8 mouse cellular contexts compared by ENCODE assay signal in genomic region chr3:144718706-144719087, GRCm38 (mm10). TPM values are rescaled to one million over a fixed set of nuclear protein-coding genes. Genes with fewer than 3 reads are reported as not detected.
DNase-seq lines count a peak whose midpoint lies in the region; ATAC-seq and TF ChIP-seq lines count a peak whose summit lies in the region.

No protein-coding gene starts in this region.

- no peak for TF ChIP-seq CTCF in E14TG2a.4 (conservative IDR thresholded peaks at IDR 0.05; ENCODE audit: low read length)
- TF ChIP-seq CTCF in olfactory bulb, adult 2 months (IDR thresholded peaks at IDR 0.05; ENCODE audit: insufficient read depth, low read depth, low read length): no peak

- no peak for ATAC-seq in hindbrain, embryonic 14.5 days (ENCODE audit: low FRiP score)
- ATAC-seq in liver, embryonic 13.5 days (ENCODE audit: low read depth): no peak

- H3K4me1 ChIP-seq in E14TG2a.4 (replicated peaks; ENCODE audit: low read depth, low read length): peaks cover 18% of the 10 kb centered on the region
- H3K4me1 ChIP-seq in hindbrain, embryonic 14.5 days (replicated peaks; ENCODE audit: control insufficient read depth, insufficient read depth, low read length): peaks cover 21% of the 10 kb centered on the region
- peaks cover 63% of the 10 kb centered on the region for H3K4me1 ChIP-seq in liver, embryonic 13.5 days (replicated peaks)
- peaks cover 13% of the 10 kb centered on the region for H3K4me1 ChIP-seq in olfactory bulb, adult 2 months (ENCODE audit: control insufficient read depth, insufficient read depth, low read length)

- H3K9me3 ChIP-seq in E14TG2a.4 (ENCODE audit: low read length): no peaks in the 10 kb centered on the region
- H3K9me3 ChIP-seq in hindbrain, embryonic 14.5 days (ENCODE audit: control insufficient read depth, low read length): no peaks in the 10 kb centered on the region
- no peaks in the 10 kb centered on the region for H3K9me3 ChIP-seq in liver, embryonic 13.5 days (replicated peaks)

- TF ChIP-seq POLR2A in olfactory bulb, adult 2 months (IDR thresholded peaks at IDR 0.05; ENCODE audit: insufficient read depth, low read depth, low read length): no peak

- peak overlapping the region; percentile 58 for H3K4me2 ChIP-seq in hindbrain, embryonic 14.5 days (replicated peaks)
- peak overlapping the region; percentile 88 for H3K4me2 ChIP-seq in liver, embryonic 13.5 days

- peaks cover 4% of the 10 kb centered on the region; the same call in 1 of the 2 replicates for H3K27me3 ChIP-seq in E14TG2a.4 (ENCODE audit: insufficient read depth, low read length)
- no peaks in the 10 kb centered on the region for H3K27me3 ChIP-seq in hindbrain, embryonic 14.5 days (ENCODE audit: control insufficient read depth, insufficient read depth, low read length)
- H3K27me3 ChIP-seq in liver, embryonic 13.5 days: no peaks in the 10 kb centered on the region

- no peak overlapping the region for H3K27ac ChIP-seq in hindbrain, embryonic 14.5 days
- peak overlapping the region; percentile 100 for H3K27ac ChIP-seq in liver, embryonic 13.5 days
- H3K27ac ChIP-seq in olfactory bulb, adult 2 months (ENCODE audit: insufficient read depth, low read depth, low read length): 0 out of 2 replicates have a peak overlapping the region, but pooled peaks have one; percentile 25

- WGBS in hindbrain, embryonic 14.5 days: 10% methylated on average over 7 of the region's 7 CpGs
- 19% methylated on average over 7 of the region's 7 CpGs for WGBS in liver, embryonic 13.5 days (ENCODE audit: insufficient replicate concordance)
- WGBS in olfactory bulb, adult 2 months: 22% methylated on average over 7 of the region's 7 CpGs

- DNase-seq in 3T3-L1 (ENCODE audit: low read depth, low spot score): peak; percentile 91
- DNase-seq in fibroblast of lung, adult 2 months (ENCODE audit: low read depth): peak; percentile 30
- peak; percentile 41 for DNase-seq in hindbrain, embryonic 14.5 days (ENCODE audit: low spot score)
- no peak for DNase-seq in liver, embryonic 13.5 days
- no peak for DNase-seq in left cerebral cortex, adult 9 months (ENCODE audit: low spot score in 2 of 2)
- no peak for DNase-seq in frontal cortex, adult 2 months (ENCODE audit: extremely low spot score in 1 of 2, low spot score in 1 of 2)

- peak overlapping the region; percentile 90 for H3K4me3 ChIP-seq in E14TG2a.4 (replicated peaks; ENCODE audit: low read length)
- H3K4me3 ChIP-seq in hindbrain, embryonic 14.5 days (replicated peaks; ENCODE audit: low read length): peak overlapping the region; percentile 79
- H3K4me3 ChIP-seq in liver, embryonic 13.5 days (replicated peaks): peak overlapping the region; percentile 98
- H3K4me3 ChIP-seq in olfactory bulb, adult 2 months (ENCODE audit: insufficient read depth, low read depth, low read length): no peak overlapping the region

- H3K36me3 ChIP-seq in E14TG2a.4 (ENCODE audit: insufficient read depth, low read length): no peaks in the 10 kb centered on the region
- no peaks in the 10 kb centered on the region for H3K36me3 ChIP-seq in hindbrain, embryonic 14.5 days (replicated peaks; ENCODE audit: control insufficient read depth, insufficient read depth)
- H3K36me3 ChIP-seq in liver, embryonic 13.5 days: peaks cover 6% of the 10 kb centered on the region

- H3K9ac ChIP-seq in hindbrain, embryonic 14.5 days: peak overlapping the region; percentile 92
- H3K9ac ChIP-seq in liver, embryonic 13.5 days: peak overlapping the region; percentile 97

RNA-seq across cellular contexts. Expression of gene Sh3glb1, which starts 1.4 kb away (rescaled TPM):
- polyA plus RNA-seq in hindbrain, embryonic 14.5 days (2014; fragmentation: Nextera tagmentation; extraction: Ambion mirVana): 134 and 138 TPM in 2 replicates
- polyA plus RNA-seq in liver, embryonic 13.5 days (2015; fragmentation: Nextera tagmentation; extraction: Ambion mirVana): 88.0 and 103 TPM in 2 replicates
- polyA plus RNA-seq in olfactory bulb, adult 2 months (2012; ENCODE audit: insufficient read depth, insufficient read length, low replicate concordance, missing spikeins): 182 TPM in 1 of 2 replicates, not detected in the other
- 31.0 and 32.3 TPM in 2 replicates for polyA plus RNA-seq in frontal cortex, adult 2 months (2012; rRNA removed)

RNA-seq across cellular contexts. Expression of gene Clca3a1, which starts 42.1 kb away (rescaled TPM):
- polyA plus RNA-seq in hindbrain, embryonic 14.5 days (2014; fragmentation: Nextera tagmentation; extraction: Ambion mirVana): 0.21 and 0.27 TPM in 2 replicates
- 2.6 and 3.4 TPM in 2 replicates for polyA plus RNA-seq in liver, embryonic 13.5 days (2015; fragmentation: Nextera tagmentation; extraction: Ambion mirVana)
- polyA plus RNA-seq in olfactory bulb, adult 2 months (2012; ENCODE audit: insufficient read depth, insufficient read length, low replicate concordance, missing spikeins): not detected in 2 replicates
- polyA plus RNA-seq in frontal cortex, adult 2 months (2012; rRNA removed): 4.6 and 8.8 TPM in 2 replicates

Comparison
In these comparisons a context has a peak if more than half of its experiments do, and no peak if none do; other contexts are left out.
1. DNase-seq: peak in 3T3-L1 (single experiment), fibroblast of lung, adult 2 months (single experiment) and hindbrain, embryonic 14.5 days (single experiment); none in liver, embryonic 13.5 days (single experiment), left cerebral cortex, adult 9 months (0 of 2) and frontal cortex, adult 2 months (0 of 2).